Mouse (Mus musculus) cerebellum, adult 2 months (tissue): ENCODE results near the gene Id3. TPM values are rescaled to one million over a fixed set of nuclear protein-coding genes. Genes with fewer than 3 reads are reported as not detected.

Experiments
- DNase-seq, 2 experiments: peaks; one replicate each; pipeline ENCODE4 v3.0.0; 2021
- H3K27ac ChIP-seq: fragments of 200-500 bp; 2 replicates; pipeline ENCODE4 v1.5.1; 2012; ENCODE audit warnings: low read length, control low read depth, inconsistent platforms; ENCODE audit not compliant: insufficient read depth
- H3K27me3 ChIP-seq: fragments of 200-500 bp; 2 replicates; pipeline ENCODE4 v1.6.1; 2012; ENCODE audit warnings: inconsistent platforms, mild to moderate bottlenecking, low read length, moderate library complexity; ENCODE audit not compliant: control insufficient read depth, insufficient read depth
- H3K4me1 ChIP-seq: fragments of 200-500 bp; 2 replicates; pipeline ENCODE4 v1.6.1; 2011; ENCODE audit warnings: low read length; ENCODE audit not compliant: control insufficient read depth, insufficient read depth
- H3K4me3 ChIP-seq: fragments of 200-500 bp; replicated peaks from 2 replicates; pipeline ENCODE3; 2011; ENCODE audit warnings: mild to moderate bottlenecking, low read depth, low read length, control low read depth; ENCODE audit not compliant: insufficient read depth
- CTCF ChIP-seq: fragments of 200-500 bp; IDR thresholded peaks from 2 replicates; pipeline ENCODE4 v1.5.1; 2011; ENCODE audit warnings: low read depth, mild to moderate bottlenecking, control low read depth, low read length, moderate library complexity, borderline replicate concordance; ENCODE audit not compliant: insufficient read depth
- POLR2A ChIP-seq: fragments of 200-500 bp; IDR thresholded peaks from 2 replicates; pipeline ENCODE4 v1.6.1; 2011; ENCODE audit warnings: low read length, control low read depth, borderline replicate concordance; ENCODE audit not compliant: insufficient read depth
- WGBS: fragments of 180-500 bp; shearing (Covaris S2); methylation state at CpG from one replicate; pipeline ENCODE4 v1.1.7; 2018; 5-methylcytosine and 5-hydroxymethylcytosine counted together
- polyA plus RNA-seq: library from polyadenylated mRNA; depleted of rRNA; stranded (reverse); fragments of >200 nt; gene quantifications from 2 replicates; pipeline ENCODE4 v1.2.3, GENCODE M21; 2012

Gene Id3
- polyA plus RNA-seq, 1 experiment = 53.6 TPM

GRCm38 (mm10) chr4:136121158-136121557, 22.1 kb upstream of the Id3 start:
- no peak overlapping the region for H3K27ac ChIP-seq
- no peaks in the 10 kb centered on the region for H3K27me3 ChIP-seq
- TF ChIP-seq CTCF = no peak
- no peak for TF ChIP-seq POLR2A
- H3K4me1 ChIP-seq = no peaks in the 10 kb centered on the region
- 93% methylated on average over 3 of the region's 3 CpGs for WGBS
- no peak for DNase-seq
- no peak overlapping the region for H3K4me3 ChIP-seq

GRCm38 (mm10) chr4:136121844-136122468, 21.3 kb upstream of the Id3 start:
- Histone ChIP-seq H3K27me3 (no peaks in the 10 kb centered on the region), H3K27ac (no peak overlapping the region), H3K4me3 (no peak overlapping the region), H3K4me1 (no peaks in the 10 kb centered on the region)
- DNase-seq = no peak
- WGBS = 82% methylated on average over 7 of the region's 7 CpGs
- TF ChIP-seq CTCF (no peak), POLR2A (no peak)

DNA sequence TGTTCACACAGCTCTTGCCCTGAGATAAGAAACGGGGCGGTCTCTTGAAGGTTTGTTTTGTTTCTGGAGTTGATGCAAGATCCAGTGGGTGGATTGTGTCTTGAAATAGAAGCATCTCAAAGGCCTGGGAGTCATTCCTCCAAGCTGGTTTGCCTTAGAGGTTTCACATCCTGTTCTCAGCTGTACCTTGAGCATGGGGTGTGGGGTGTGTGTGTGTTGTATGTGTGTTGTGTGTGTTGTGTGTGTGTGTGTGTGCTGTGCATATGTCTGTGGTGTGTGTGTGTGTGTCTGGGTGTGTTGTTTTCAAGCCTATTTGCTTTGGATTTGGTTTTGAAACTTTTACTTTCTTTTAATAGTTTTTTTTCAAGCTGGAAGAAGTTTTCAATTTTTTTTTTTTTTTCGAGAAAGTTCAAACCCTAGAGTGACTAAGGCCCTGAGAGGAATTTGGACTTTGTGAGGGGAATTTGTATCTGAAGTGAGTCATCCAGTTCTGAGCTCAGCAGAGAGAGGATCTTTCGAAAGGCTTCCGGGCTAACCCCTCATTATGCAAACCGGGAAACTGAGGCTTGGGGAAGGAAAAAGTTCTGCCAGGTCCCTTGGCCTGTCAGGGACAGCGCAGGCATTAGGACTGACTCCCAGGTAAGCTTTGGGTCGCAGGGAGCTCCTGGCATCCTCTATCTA, 20.0 kb upstream of the Id3 start:
- DNase-seq = no peak
- H3K4me1 ChIP-seq = no peaks in the 10 kb centered on the region; the same call in 1 of the 2 replicates
- no peaks in the 10 kb centered on the region for H3K27me3 ChIP-seq
- TF ChIP-seq CTCF = no peak
- TF ChIP-seq POLR2A = no peak
- no peak overlapping the region for H3K27ac ChIP-seq
- no peak overlapping the region for H3K4me3 ChIP-seq
- WGBS = 75% methylated on average over 8 of the region's 8 CpGs

DNA sequence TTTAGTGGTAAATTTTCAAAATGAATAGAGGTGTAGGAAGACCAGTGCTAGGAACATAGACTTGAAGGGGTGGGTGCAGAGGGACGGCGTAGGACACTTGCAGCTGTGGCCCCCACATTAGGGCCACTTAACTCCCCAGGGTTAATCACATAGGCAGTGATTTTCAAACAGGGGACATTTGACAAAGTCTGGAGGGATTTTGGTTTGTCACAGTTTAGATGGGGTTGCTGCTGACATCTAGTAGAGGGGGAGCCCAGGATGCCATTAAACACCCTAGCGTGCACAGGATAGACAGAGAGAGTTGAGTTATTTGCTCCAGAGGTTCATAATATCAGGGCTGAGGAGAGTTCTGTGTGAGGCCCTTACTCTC, 19.5 kb upstream of the Id3 start:
- no peaks in the 10 kb centered on the region; the same call in 1 of the 2 replicates for H3K4me1 ChIP-seq
- H3K4me3 ChIP-seq = no peak overlapping the region
- no peak overlapping the region for H3K27ac ChIP-seq
- no peak for TF ChIP-seq CTCF
- TF ChIP-seq POLR2A = no peak
- H3K27me3 ChIP-seq = no peaks in the 10 kb centered on the region
- DNase-seq = no peak
- WGBS = 90% methylated on average over 3 of the region's 3 CpGs

GRCm38 (mm10) chr4:136124581-136124980, 18.7 kb upstream of the Id3 start:
- TF ChIP-seq POLR2A (no peak), CTCF (no peak)
- H3K4me3 ChIP-seq = no peak overlapping the region
- no peaks in the 10 kb centered on the region for H3K27me3 ChIP-seq
- H3K27ac ChIP-seq = no peak overlapping the region
- WGBS = 98% methylated on average over 4 of the region's 4 CpGs
- H3K4me1 ChIP-seq = no peaks in the 10 kb centered on the region; the same call in 1 of the 2 replicates
- no peak for DNase-seq

- Histone ChIP-seq H3K4me3 (no peak overlapping the region), H3K27me3 (no peaks in the 10 kb centered on the region), H3K4me1 (no peaks in the 10 kb centered on the region; the same call in 1 of the 2 replicates), H3K27ac (no peak overlapping the region)
- TF ChIP-seq POLR2A (no peak), CTCF (no peak)
- WGBS = 62% methylated on average over 11 of the region's 11 CpGs
- DNase-seq = no peak
Measured at GRCm38 (mm10) chr4:136125458-136125857, 17.8 kb upstream of the Id3 start.

DNA sequence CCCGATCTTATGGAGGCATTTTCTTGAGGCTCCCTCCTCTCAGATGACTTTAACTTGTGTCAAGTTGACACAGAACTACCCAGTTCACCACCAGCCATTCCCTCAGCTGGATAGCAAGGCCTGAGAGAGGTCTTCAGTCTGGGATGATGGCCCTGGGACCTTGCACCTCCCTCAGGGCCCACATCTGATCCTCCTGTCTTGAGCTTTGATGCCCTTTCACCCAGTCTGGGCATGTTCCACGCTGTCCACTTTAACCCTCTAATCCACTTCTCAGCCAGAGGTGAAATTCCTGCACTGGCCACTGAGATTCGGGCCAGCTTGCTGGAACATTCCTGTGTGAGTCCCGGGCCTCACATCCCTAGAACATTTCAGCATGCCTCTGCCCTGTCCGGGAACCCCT, 17.3 kb upstream of the Id3 start:
- no peak for DNase-seq
- Histone ChIP-seq H3K4me3 (no peak overlapping the region), H3K27ac (no peak overlapping the region), H3K27me3 (no peaks in the 10 kb centered on the region), H3K4me1 (no peaks in the 10 kb centered on the region; the same call in 1 of the 2 replicates)
- WGBS = 81% methylated on average over 5 of the region's 5 CpGs
- no peak for TF ChIP-seq POLR2A
- TF ChIP-seq CTCF = no peak

DNA sequence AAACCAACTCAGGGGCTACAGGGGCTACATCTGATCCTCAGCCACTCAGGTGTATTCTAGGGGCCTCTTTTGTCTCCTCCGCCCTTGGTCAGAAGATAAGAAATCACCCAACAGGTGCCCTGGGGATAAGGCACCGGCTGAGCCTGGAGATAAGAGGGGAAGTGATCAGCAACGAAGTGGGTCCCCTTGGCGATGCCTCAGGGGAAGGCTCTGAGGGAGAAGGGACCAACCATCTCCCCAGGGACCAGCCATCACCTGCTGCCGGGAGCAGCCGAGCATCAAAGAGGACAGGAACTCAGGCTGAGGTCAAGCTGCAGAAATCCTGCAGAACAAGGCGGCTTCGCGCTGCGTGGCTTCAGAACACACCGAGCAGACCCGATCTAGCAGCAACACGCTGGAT, 15.6 kb upstream of the Id3 start:
- WGBS = 72% methylated on average over 13 of the region's 13 CpGs

More for the DNA sequence above, 15.6 kb upstream of the Id3 start:
- H3K27ac ChIP-seq = no peak overlapping the region
- TF ChIP-seq CTCF (no peak), POLR2A (no peak)
- no peaks in the 10 kb centered on the region; the same call in 1 of the 2 replicates for H3K4me1 ChIP-seq
- H3K27me3 ChIP-seq = no peaks in the 10 kb centered on the region
- H3K4me3 ChIP-seq = no peak overlapping the region
- no peak for DNase-seq
